Mouse (Mus musculus) urinary bladder, postnatal 36 days (tissue): ENCODE data around the gene Rnf181.

Source experiments
- DNase-seq, 2 experiments: peaks; one replicate each; pipeline ENCODE4 v3.0.0; 2022; ENCODE audit warnings: low spot score in 2 of 2, mixed read lengths in 1 of 2

Rnf181 gene

DNA sequence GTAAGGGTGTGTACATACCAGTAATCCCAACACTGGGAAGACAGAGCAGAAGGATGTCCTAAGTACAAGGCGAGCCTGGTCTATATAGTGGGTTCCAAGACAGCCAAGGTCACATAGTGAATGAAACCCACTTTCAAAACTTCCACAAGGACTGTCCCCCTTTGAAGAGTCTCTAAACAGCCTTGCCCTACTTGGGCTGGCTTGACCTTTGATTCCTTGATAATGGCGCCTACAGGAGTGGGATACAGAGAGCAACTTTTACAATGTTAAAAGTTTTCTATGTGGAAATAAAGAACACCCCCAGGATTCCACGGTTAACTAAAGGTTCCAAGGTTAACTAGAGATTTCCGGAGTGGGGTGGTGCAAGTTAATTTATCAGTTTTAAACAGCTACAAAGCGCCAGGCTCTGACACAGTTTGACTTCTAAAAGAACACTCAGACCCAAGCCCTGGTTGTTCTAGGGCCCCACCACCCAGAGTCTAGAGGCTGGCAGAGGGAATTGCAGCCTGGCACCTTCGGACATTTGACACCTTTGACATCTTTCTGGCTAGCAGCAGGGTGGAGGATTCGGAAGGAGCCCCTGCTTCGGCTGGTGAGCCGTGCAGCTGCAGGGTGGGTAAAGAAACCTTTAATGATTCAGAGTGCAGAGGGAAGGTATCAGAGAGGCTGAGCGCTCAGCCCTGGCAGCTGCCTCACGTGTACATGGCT is 6.7 kb downstream of the Rnf181 start:
- no peak for DNase-seq

DNA sequence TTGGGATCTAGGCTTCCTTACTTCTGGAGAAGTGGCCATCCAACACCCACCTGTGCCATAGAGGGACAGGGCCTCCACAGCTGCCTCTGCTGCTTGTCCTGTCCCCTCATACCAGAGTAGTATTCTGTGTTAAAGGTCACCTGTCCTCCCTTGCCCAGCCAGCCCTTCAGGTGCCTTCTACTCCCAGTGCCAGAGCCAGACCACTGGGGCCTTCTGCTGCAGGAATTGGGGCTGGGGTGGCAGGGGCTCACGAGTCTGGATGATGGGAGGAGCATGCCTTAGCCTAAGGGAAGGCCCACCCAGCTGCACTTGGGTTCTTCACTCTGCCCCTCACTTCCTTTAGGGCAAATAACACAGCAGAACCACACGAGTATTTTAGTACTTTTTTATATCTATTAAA is 7.4 kb downstream of the Rnf181 start:
- no peak for DNase-seq

DNA sequence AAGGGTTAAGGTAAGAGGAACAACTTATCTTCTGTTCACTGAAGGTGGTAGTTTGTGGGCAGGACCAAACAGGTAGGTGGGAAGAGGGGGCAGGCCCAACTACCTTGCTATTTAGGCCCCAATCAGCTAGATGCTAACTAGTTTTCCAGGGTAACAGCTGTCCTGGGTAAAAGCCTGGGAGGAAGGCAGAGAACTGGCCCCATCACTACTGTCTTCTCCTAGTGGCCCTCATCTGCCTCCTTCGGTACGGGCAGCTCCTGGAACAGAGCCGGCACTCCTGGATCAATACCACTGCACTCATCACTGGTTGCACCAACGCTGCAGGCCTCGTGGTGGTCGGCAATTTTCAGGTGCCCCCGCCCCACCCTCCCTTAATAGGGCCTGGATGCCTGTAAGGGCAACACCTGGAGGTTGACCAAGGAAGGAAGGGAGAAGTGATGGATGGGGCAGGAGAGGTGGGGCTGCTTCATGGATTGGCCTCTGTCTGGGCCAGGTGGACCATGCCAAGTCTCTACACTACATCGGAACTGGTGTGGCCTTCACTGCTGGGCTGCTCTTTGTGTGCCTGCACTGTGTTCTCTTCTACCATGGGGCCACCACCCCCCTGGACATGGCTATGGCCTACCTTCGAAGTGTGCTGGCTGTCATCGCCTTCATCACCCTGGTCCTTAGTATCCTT is 8.5 kb downstream of the Rnf181 start:
- no peak for DNase-seq

DNA sequence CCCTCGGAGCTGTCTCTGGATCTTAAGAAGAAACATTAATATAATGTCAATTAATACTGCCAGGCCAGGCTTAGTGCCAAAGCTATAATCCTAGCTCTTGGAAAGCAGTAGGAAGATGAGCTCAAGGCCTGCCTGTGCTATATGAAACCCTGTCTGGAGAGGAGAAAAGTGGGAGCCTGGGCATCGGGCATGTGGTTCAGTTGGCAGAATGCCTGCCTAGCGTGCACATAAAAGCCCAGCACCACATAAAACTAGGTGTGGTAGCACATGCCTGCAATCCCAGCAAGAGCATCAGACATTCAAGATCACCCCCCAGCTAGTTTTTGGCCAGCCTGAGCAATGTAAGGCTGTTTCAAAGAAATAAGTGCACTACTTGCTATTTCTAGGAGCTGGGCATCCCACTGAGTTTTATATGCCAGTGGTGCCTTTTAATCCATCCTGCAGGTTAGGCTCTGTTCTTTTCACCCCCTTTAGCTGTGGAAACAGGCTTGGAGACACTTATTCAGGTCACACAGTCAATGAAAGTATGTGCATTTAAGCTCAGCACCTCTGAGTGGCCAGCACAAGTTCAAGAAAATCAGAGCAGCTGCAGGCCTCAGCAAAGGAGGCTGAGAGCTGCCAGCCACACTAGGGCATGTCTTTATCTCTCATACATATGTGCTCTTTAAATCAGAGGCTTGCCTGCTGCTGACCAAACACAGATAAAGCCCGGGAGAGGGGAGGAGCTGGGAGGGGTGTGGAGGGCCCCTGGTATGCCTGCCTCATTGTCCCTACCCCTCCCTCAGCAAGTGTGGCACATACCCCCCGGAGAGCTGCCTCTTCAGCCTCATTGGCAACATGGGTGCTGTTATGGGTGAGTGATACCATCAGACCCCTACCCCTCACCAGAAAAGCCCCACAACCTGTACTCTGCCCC is 9.3 kb downstream of the Rnf181 start:
- DNase-seq, result no peak

DNA sequence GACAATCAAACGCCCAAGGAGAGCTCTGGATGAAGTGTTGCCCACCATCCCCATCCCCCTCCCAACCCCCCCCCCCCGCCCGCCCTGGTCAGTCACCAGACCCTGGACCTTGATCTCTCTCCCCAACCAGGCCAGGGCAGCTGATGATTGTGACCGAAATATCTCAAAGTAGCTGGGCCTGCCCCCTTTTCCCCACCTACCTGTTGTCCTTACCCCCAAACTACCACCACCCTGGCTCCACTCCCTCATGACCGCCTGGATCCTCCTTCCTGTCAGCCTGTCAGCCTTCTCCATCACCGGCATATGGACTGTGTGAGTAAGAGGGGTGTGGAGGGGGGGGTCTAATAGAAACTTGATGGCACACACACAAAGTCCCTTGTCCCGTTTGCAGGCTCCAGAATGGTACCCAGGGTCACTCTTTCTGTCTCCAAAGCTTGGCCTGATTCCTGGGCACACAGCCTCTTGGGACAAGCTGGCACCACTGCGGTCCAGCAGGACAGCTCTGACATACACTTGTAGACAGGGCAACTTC is 10.7 kb downstream of the Rnf181 start:
- DNase-seq, result no peak

DNA sequence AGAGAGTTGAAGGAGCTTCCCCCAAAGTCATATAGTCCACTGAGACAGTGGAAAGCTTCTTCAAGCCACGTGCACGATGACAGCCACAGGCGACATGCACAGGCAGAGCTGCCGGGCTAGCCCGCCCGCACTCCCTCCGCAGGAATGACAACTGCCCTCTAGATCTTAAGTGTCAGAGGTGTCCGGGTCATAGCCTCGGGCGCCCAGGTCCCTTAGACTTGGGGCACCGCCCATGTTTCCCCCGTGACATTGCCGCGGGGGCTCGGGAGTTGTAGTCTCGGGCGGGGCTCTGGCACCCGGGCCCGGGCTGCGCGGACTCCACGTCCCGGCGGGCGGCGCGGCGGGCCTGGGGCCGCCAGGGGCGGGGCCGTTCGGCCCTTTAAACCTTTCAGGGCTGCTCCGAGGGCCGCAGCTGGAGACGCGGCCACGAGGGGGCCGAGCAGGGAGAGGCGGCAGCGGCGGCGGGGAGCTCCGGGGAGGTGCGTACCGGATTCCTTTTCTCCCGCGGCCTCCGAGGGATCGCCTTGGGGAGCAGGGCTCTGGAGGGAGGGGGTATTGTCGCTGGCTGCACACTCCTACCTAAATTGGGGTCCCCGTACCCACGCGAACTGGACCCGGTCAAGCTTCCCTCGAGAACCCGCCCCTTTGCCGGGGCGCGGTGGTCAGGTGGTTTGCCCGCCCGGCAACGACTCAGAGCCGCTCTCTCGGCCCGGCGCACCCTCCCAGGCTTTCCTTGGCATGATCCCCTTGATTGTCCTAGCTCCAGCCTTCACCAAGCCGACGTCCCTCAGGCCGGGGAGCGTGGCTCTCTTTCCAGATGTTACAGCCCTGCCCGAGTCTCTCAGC is 11.5 kb downstream of the Rnf181 start, which contains the start of gene Tmem150a:
Gene Tmem150a, plus strand, starts transcription at position 382 of the 846 bp plus-strand sequence.
- DNase-seq, result peak; percentile 67 to 82

DNA sequence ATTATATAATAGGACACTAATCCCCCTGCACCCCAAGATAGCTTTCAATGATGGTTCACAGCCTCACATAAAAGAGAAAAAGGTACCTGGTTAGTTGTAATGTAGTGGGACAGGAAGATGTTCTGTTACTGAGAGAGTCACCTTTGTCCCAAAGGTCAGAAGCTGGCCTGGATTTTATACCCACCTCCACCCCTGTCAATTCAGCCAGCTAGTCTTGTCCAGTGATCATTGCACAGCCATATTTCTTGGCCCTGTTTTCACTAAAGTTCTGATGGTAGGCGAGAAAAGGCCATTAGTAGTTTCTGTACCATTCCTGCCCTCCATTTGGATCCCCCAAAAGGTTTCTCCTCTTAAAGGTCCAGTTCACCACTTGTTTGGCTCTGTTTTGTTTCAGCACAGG is 12.7 kb downstream of the Rnf181 start:
- DNase-seq, result no peak

DNA sequence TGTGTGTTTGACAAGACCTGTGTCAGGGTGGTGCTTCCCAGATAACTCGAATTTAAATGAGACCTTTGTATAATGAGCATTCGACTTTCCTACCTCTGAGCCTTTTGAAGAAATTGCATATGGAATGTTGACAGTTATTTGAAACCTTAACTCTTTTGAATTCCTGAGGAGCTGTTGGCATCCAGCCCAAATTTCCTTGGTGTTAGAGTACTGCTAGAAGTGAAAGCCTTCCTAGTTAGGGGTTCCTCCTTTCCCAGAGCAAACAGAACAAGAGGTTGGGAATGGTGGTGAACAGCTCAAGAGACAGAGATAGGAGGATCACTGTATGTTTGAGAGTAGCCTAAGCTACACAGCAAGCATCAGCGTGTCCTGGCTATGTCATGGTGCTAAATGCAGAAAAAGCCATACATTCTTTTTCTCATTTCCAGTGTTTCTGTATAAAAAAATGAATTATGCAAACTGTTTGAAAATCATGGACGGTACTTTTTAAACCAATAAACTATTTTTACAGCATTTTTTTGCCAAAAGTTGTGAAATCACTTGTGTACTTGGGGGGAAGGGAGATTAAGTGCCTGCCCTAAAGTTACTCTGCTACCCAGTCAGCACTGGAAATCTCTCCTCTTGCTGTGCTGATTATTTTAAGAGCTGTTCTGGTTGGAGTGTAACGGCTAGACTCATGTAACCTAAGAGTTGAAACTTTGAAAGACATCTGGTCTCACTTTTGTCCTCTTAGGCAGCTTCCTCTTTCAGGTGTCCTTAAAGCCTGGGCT is 13.9 kb downstream of the Rnf181 start:
- no peak for DNase-seq

DNA sequence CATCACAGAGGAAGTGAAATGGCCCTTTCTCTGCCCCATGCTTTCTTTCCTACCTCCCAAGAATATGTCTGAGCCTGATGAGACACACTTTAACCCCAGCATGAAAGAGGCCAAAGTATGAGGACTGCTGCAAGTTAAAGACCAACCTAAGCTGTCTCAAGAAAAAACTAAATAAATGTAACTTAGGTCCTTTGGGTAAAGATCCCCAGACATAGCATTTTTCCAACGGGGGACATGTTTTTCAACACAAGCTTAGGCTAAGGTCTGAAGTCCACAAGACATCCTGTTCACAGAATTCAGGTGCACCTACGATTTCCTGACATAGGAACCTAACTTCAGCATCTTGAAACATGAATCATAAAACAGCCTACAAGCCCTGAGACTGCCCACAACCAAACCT is 16.5 kb downstream of the Rnf181 start:
- DNase-seq, result no peak

DNA sequence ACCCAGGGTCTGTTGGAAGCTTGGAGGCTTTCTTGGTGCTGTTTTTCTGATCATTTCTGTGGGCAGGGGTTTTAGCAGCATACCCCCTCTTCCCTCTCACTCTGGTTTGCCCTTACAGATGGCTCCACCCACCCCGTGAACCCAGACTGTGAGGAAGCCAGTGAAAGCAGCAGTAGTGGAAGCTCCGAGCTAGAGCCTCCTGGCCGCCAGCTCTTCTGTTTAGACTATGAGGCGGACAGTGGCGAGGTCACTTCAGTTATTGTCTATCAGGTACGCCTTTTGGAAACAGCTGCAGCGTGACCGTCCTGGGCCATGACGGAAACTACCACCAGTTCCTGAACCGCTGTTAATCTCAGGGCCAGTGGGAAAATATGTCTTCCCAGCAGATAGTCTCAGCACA is 18.3 kb downstream of the Rnf181 start:
- no peak for DNase-seq

DNA sequence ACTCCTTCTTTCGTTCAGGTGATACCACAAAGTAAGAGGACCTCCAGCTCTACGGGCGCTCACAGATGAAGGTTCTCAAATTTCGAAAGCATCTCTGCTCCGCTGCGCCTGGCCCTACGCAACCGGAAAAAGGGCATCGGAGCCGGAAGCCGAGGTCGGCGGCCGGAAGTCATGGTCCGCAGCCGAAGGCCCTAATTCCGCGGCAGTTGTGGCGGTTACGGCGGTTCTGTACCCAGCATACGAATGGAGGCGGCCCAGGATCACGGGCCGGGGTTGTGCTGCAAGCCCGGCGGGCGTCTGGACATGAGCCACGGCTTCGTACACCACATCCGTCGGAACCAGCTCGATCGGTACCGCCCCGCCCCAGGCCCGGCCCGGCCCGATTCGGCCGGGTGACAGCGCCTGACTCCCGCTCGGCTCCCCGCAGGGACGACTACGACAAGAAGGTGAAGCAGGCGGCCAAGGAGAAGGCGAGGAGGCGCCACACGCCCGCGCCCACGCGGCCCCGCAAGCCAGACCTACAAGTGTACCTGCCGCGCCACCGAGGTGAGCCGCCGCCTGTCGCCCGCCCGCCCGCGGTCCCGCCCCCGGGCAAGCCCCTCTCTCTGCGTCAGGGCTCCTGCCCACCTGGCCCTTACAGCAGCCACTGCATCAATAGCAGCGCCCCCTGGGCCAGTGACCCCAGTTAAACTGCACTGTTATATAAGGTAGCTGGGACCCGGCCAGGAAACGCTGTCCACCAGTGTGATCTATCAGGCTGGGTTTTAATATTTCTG is 19.4 kb downstream of the Rnf181 start, which contains the start of gene 0610030E20Rik:
Gene 0610030E20Rik, plus strand, starts transcription at position 152 of the 776 bp plus-strand sequence.
- DNase-seq, result peak; percentile 65 to 80

DNA sequence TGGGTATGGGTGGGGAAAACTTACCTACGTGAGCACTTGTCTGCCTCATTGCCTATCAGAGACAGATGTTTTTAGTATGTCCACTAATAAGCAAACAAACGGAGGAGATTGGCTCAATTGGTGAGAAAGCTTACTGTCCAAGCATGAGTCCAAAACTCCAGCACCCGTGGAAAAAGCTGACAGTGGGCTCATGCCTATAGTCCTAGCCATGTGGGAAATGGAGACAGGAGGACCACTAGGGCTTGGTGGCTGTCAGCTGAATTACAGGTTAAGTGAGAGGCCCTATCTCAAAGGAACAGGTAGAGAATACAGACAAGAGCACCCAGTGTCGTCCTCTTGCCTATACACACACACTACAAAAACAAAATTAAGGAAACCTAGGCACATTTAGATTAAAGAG is 20.5 kb downstream of the Rnf181 start:
- no peak for DNase-seq

DNA sequence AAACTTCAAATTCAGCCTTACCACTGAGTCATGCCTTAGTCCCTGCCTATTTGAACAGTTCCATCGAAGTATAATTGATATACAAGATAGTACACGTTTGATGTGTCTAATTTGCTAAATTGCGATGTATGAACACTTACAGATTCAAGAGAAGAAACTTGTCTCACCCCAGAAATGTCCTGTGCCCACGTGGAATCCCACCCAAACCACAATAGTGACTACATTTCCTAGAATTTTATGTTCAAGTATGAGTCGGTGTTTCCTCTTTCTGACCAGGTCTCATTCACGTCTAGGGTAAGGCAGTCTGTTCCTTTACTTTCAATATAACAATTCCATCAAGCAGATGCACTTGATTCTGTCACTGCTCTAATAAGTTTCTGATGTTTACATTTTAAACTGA is 21.1 kb downstream of the Rnf181 start:
- DNase-seq, result no peak

DNA sequence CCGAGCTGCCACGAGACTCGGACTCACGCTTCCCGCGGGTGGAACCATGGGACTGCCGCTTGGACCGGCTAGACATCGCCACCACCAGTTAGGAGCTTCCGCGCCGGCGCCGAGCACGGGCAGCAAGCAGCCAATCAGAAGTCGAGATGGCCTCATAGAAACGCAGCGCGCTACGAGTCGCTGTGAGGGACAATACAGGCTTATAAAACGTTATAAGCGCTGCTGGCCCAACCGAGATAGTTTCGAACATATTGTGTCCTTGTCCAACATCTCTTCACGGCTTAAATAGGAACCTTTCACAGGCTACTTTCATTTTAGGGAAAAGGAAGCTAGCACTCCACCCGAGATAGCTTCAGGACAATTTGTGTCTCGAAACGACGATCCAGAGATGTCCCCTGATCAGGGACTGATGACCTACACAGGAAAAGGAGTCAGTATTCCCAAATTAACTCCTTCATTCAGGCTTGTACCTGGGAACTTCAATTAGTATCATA is 21.6 kb downstream of the Rnf181 start, which contains the start of gene Usp39:
Gene Usp39, minus strand, starts transcription at position 111 of the 494 bp plus-strand sequence.
- peak; percentile 84 to 93 for DNase-seq

DNA sequence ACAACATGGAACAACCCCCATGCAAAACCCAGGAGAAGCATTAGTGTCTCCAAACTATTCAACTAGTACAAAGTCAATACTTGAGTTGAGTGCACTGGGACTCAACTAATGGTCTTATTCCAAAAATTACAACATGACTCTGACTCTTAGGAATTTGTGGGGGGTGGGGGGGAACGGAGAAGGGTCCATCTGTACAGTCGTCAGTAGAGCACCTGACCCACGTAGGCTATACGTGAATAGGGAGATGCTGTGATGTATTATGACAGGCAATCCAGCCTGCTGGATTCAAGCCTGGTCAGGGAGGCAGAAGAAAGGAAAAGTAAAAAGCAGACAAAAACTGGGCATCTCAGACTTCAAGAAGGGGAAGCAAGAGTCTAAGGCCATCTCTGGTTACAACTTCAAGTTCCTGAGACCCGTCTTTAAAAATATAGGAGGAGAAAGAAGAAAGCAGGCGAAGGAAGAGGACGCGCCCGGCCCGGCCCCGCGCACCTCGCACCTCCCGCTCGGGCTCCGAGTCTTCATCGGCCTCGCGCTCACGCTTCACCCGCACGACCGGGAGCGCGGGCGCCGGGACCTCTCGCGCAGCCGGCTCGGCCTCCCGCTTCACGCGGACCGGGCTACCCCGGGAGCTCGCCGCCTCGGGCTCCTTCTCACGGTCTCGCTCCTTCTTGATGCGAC is 22.2 kb downstream of the Rnf181 start:
- DNase-seq, result no peak

DNA sequence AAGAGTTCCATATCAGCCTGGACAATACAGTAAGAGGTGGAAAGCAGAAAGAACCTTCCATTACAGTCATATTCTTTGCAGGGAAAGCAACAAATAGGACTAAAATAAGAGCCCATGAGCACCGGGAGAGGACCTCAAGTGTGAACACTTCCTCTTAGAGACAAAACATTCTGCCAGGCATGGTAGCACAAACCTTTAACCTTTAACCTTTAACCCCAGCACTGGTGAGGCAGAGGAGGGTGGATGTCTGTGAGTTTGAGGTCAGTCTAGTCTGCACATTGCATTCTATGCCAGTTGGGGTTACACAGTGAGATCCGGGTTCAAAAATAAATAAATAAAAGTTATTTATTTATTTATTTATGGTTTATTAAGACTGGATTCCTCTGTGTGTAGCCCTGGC is 26.3 kb downstream of the Rnf181 start:
- DNase-seq, result no peak

DNA sequence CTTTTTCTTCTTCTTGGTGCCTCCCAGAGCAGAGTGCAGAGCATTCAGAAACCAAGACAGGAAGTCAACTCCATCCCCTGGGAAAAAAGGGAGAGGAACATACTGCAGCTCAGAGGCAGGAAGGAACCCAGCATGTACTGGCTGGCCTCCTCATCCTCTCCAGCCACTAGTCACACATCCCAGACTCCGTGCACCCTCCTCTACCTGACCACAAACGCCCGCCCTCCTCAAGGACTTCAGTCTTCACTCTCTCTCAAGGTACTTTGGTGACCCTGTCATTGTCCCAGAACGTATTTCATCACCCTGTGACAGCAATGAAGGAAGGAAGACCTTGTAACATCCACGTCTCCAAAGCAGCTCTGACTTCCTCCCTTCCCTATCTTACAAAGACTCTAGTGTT is 33.6 kb downstream of the Rnf181 start:
- DNase-seq, result no peak

DNA sequence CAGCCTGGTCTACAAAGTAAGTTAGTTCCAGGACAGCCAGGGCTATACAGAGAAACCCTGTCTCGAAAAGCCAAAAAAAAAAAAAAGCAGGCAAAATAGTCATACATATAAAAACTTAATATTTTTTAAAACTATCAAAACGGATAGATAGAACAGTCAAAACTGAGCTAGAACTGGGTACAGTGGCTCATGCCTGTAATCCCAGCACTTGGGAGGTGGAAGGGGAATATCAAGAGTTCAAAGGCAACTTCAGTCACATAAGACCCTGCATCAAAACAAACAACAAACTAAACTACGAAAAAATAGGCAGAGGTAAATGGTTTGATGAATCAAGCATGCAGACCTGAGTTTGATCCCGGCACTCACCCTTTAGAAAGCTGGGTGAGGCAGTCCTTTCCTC is 36.6 kb downstream of the Rnf181 start:
- no peak for DNase-seq

DNA sequence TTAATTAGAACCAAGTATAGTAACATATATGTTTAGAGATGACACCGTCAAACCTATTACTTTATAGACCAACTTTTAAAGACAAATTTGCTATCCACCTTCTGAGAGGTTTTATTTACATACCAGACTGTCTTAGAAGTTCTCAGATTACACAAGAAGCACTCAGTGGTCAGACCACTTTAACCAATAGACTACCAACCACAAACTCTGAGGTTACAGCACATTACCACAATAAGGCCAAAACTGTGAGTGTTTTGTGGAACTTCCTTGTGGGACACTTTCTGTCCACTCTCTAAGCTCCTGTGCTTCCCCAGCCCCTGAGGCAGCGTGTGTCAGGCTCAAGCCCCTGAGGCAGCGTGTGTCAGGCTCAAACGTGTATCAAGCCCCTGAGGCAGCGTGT is 37.7 kb downstream of the Rnf181 start:
- DNase-seq, result no peak
